Mouse (Mus musculus): ENCODE results near the gene Rnf180. TPM values are rescaled to one million over a fixed set of nuclear protein-coding genes. Genes with fewer than 3 reads are reported as not detected.

The Rnf180 gene
- polyA plus RNA-seq, 1 experiment, result 9.1 TPM

DNA sequence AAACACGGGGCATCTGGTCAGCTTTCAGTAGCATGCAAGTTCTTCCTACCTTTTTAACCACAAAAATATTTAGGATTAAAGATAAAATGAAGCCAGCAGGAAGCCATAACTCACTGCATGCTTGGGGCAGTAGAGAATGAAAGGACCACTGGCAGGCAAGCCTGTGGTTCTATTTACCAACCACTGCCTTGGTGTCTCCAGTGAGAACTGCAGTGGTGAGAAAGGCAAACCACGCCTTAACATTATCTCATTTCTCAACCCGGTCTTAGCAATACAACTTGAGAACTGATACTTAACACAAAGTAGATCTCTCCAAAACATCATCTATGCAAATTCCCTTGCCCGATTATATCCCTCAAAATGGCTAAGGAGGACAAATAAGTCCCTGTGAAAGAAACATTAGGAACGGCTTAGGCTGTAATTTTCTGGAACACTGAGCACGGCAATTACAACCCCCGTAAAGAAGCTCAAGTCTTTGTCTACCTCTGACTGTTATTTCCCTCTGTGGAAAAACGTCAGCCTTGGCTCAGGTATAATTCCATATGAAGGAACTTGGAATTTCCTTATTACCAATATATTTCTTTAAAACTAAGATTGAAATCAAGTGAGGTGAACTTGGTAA lies 15.1 kb downstream of the Rnf180 start:
- no peak overlapping the region for H3K27ac ChIP-seq (ENCODE audit: insufficient read depth, low read length)
- 41% methylated on average over 8 of the region's 8 CpGs for WGBS

DNA sequence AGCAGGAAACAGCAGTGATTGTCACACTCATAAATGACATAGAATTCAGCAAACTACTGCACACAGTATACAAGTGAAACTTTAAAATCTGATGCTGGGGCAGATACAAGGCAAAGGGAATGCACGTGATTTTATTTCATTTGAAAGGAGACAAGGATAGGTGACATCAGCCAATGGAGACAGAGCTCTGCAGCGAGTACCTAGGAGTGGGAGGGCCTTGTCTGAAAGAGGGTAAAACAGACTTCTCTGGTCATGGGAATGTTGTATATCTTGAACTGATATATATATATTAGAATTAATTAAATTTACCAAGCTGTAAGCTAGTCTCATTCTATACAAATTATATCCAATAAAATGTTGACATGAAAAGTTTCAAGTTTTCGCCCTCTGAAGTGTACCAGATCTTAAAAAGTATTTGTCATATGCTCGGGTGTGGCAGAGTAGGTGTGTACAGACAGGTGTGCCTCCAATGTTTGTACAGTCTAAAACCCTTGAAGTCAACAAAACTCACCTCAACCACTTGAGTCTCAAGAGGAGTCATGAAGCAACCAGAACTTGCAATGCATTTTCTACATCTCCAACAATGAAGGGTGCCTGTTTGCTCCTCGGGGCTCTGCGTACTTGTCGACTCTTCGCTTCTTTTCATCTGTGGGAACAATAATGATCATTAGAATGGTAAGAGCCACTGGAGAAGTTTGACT lies 24.1 kb downstream of the Rnf180 start:
- no peaks in the 10 kb centered on the region for H3K4me1 ChIP-seq (ENCODE audit: control insufficient read depth, insufficient read depth, low read length)
- WGBS, result 96% methylated on average over 8 of the region's 8 CpGs
- no peak overlapping the region for H3K27ac ChIP-seq (ENCODE audit: insufficient read depth, low read length)
- no peak overlapping the region for H3K4me3 ChIP-seq (replicated peaks; ENCODE audit: insufficient read depth, low read depth, low read length)
- TF ChIP-seq POLR2A (IDR thresholded peaks at IDR 0.05; ENCODE audit: borderline replicate concordance, insufficient read depth, low read length) (no peak), CTCF (IDR thresholded peaks at IDR 0.05; ENCODE audit: borderline replicate concordance, insufficient read depth, low read depth, low read length) (no peak)
- no peaks in the 10 kb centered on the region for H3K27me3 ChIP-seq (ENCODE audit: control insufficient read depth, insufficient read depth, low read length)
- DNase-seq, result no peak

More for the DNA sequence above, 15.1 kb downstream of the Rnf180 start:
- H3K4me3 ChIP-seq (replicated peaks; ENCODE audit: insufficient read depth, low read depth, low read length), result no peak overlapping the region
- H3K27me3 ChIP-seq (ENCODE audit: control insufficient read depth, insufficient read depth, low read length), result no peaks in the 10 kb centered on the region
- DNase-seq, result no peak
- H3K4me1 ChIP-seq (ENCODE audit: control insufficient read depth, insufficient read depth, low read length), result no peaks in the 10 kb centered on the region
- TF ChIP-seq POLR2A (IDR thresholded peaks at IDR 0.05; ENCODE audit: borderline replicate concordance, insufficient read depth, low read length) (no peak), CTCF (IDR thresholded peaks at IDR 0.05; ENCODE audit: borderline replicate concordance, insufficient read depth, low read depth, low read length) (no peak)

DNA sequence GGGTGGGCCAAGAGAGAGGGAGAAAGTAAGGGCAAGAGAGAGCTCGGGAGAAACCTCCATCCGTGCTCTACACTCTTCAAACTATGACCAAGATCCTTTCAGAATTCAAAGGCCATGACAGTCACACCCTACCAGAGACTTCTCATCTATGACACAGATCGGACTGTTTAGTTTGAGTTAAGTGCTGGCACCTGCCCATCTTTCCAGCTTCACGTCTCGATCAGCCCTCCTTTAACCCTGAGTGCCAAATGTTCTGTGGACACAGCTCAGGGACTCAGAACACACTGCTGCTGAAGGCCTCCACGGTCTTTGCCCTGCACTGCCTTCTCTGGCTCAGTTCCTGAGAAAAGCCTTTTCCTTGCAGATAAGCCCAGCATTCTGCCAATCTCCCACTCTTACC lies 27.2 kb downstream of the Rnf180 start:
- 38% methylated on average over 6 of the region's 6 CpGs for WGBS
- Histone ChIP-seq H3K27me3 (ENCODE audit: control insufficient read depth, insufficient read depth, low read length) (no peaks in the 10 kb centered on the region), H3K4me3 (replicated peaks; ENCODE audit: insufficient read depth, low read depth, low read length) (no peak overlapping the region), H3K27ac (ENCODE audit: insufficient read depth, low read length) (no peak overlapping the region), H3K4me1 (ENCODE audit: control insufficient read depth, insufficient read depth, low read length) (no peaks in the 10 kb centered on the region)
- TF ChIP-seq POLR2A (IDR thresholded peaks at IDR 0.05; ENCODE audit: borderline replicate concordance, insufficient read depth, low read length) (no peak), CTCF (IDR thresholded peaks at IDR 0.05; ENCODE audit: borderline replicate concordance, insufficient read depth, low read depth, low read length) (no peak)
- DNase-seq, result no peak

DNA sequence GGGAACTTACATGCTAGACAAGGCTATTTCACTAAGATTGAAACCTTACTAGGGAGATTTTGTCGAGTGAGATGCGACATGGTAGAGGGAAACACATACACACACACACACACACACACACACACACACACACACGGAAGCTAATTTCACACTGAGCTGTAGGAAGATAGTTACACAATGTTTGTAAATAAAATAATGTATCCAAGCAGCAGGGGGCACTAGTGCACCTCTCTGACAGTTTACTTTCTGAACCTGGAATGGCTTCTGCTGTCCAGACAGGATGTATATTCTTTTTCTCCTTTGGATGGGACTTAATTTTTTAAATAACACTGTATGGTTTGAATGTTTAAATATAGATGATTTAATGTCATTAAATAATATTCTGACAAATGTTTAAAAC lies 27.9 kb downstream of the Rnf180 start:
- Histone ChIP-seq H3K4me1 (ENCODE audit: control insufficient read depth, insufficient read depth, low read length) (no peaks in the 10 kb centered on the region), H3K27me3 (ENCODE audit: control insufficient read depth, insufficient read depth, low read length) (no peaks in the 10 kb centered on the region), H3K27ac (ENCODE audit: insufficient read depth, low read length) (no peak overlapping the region), H3K4me3 (replicated peaks; ENCODE audit: insufficient read depth, low read depth, low read length) (no peak overlapping the region)
- WGBS, result 55% methylated on average over 3 of the region's 3 CpGs
- no peak for TF ChIP-seq POLR2A (IDR thresholded peaks at IDR 0.05; ENCODE audit: borderline replicate concordance, insufficient read depth, low read length)
- TF ChIP-seq CTCF (IDR thresholded peaks at IDR 0.05; ENCODE audit: borderline replicate concordance, insufficient read depth, low read depth, low read length), result peak; percentile 33
- DNase-seq, result peak in 1 of 2 experiments; percentile 15

DNA sequence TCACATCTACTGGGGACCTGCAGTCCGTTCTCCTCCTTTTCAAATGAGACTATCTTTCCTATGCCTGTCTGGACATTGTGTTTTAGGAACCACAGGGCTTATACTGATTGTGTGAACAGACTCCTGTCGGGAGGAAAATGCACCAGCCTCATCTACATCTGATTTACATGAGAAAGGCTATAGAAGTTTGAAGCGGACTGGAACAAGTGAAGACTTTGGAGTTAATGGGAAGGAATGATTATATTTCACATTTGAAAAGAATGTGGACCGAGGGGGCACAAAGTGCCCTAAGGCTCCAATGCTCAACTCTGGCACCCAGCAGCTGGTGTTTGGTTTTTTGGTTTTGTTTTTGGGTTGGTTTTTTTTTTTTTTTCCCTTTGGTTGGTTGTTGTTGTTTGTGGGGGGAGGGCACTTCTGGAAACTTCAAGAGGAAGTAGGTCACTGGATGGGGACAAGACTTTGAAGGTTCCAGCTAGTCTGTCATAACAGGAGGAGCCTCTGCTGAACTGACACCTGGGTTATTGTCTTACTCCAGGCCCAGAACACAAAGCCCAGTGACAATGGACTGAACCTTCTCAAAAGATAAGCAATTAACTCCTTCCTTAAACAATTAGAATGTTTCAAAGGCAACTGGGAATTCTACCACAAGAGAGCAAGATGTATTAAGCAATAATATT lies 37.7 kb downstream of the Rnf180 start:
- WGBS, result 38% methylated on average over 4 of the region's 4 CpGs
- no peak for DNase-seq
- H3K27me3 ChIP-seq (ENCODE audit: control insufficient read depth, insufficient read depth, low read length), result no peaks in the 10 kb centered on the region; the same call in 1 of the 2 replicates
- no peak for TF ChIP-seq POLR2A (IDR thresholded peaks at IDR 0.05; ENCODE audit: borderline replicate concordance, insufficient read depth, low read length)
- no peaks in the 10 kb centered on the region for H3K4me1 ChIP-seq (ENCODE audit: control insufficient read depth, insufficient read depth, low read length)
- H3K4me3 ChIP-seq (replicated peaks; ENCODE audit: insufficient read depth, low read depth, low read length), result no peak overlapping the region
- H3K27ac ChIP-seq (ENCODE audit: insufficient read depth, low read length), result no peak overlapping the region

DNA sequence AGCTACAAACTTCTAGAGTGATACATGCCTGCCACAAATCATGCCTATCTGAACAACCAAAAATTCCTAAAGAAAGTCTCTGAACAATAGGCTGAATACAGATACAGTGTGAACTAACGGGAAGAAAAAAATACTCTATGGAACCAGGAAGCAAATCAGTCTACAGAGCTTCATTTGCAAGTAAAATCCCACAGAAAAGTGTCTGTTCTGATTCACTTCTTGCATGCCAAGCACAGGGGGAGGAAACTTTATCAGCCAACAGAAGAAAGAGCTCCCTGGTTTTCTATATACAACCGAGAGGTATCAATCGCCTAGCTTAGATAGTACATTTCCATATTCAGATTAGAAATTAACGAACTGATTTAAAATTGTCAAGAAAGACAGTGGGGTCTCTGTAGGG lies 43.8 kb downstream of the Rnf180 start:
- WGBS, result 43% methylated on average over 4 of the region's 4 CpGs
- Histone ChIP-seq H3K27ac (ENCODE audit: insufficient read depth, low read length) (no peak overlapping the region), H3K4me3 (replicated peaks; ENCODE audit: insufficient read depth, low read depth, low read length) (no peak overlapping the region), H3K4me1 (ENCODE audit: control insufficient read depth, insufficient read depth, low read length) (no peaks in the 10 kb centered on the region), H3K27me3 (ENCODE audit: control insufficient read depth, insufficient read depth, low read length) (no peaks in the 10 kb centered on the region)
- no peak for TF ChIP-seq POLR2A (IDR thresholded peaks at IDR 0.05; ENCODE audit: borderline replicate concordance, insufficient read depth, low read length)
- TF ChIP-seq CTCF (IDR thresholded peaks at IDR 0.05; ENCODE audit: borderline replicate concordance, insufficient read depth, low read depth, low read length), result no peak
- DNase-seq, result no peak

DNA sequence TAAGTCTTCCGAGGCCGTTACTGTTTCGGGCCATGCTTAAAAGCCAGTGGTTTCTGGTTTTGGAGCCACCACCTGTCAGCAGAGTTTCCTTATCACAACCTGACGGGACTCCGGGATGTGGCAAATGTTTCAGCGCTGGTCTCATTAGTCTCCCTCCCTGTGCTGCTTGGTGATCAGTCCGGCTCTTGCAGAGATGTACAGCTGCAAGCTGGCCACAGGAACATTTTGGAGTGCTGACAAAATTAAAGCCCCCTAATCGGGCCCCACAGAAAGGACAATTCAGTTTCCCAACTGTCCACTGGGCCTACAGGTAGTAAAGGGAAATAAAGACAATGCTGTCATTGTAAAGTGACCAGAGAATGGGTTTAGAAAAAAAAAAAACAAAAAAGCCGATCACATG lies 44.4 kb downstream of the Rnf180 start:
- 31% methylated on average over 9 of the region's 9 CpGs for WGBS
- Histone ChIP-seq H3K4me1 (ENCODE audit: control insufficient read depth, insufficient read depth, low read length) (no peaks in the 10 kb centered on the region), H3K27me3 (ENCODE audit: control insufficient read depth, insufficient read depth, low read length) (no peaks in the 10 kb centered on the region), H3K4me3 (replicated peaks; ENCODE audit: insufficient read depth, low read depth, low read length) (no peak overlapping the region), H3K27ac (ENCODE audit: insufficient read depth, low read length) (no peak overlapping the region)
- no peak for DNase-seq
- TF ChIP-seq POLR2A (IDR thresholded peaks at IDR 0.05; ENCODE audit: borderline replicate concordance, insufficient read depth, low read length) (no peak), CTCF (IDR thresholded peaks at IDR 0.05; ENCODE audit: borderline replicate concordance, insufficient read depth, low read depth, low read length) (no peak)

DNA sequence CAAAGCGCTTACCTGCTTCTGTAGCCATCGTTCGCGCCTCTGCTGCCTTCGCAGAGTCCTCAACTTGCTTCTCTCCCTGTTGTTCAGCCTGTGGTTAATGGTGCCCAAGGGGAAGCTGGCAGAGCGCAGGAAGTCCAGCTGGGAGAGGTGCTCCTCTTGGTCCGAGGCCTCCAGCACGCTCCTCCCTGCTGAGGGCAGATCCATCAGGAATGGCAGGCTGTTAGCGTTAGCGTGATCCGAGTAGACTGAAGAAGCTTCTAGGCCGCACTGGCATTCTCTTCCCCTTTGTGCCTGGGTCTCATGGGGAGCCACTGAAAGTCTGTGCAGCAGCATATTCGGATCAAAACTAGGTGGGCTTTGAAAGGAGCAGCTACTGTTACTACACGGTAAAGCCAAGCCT lies 45.0 kb downstream of the Rnf180 start:
- no peaks in the 10 kb centered on the region for H3K4me1 ChIP-seq (ENCODE audit: control insufficient read depth, insufficient read depth, low read length)
- H3K27me3 ChIP-seq (ENCODE audit: control insufficient read depth, insufficient read depth, low read length), result no peaks in the 10 kb centered on the region
- no peak for DNase-seq
- TF ChIP-seq POLR2A (IDR thresholded peaks at IDR 0.05; ENCODE audit: borderline replicate concordance, insufficient read depth, low read length) (no peak), CTCF (IDR thresholded peaks at IDR 0.05; ENCODE audit: borderline replicate concordance, insufficient read depth, low read depth, low read length) (no peak)
- 52% methylated on average over 14 of the region's 14 CpGs for WGBS
- H3K27ac ChIP-seq (ENCODE audit: insufficient read depth, low read length), result no peak overlapping the region
- no peak overlapping the region for H3K4me3 ChIP-seq (replicated peaks; ENCODE audit: insufficient read depth, low read depth, low read length)
